Mouse (Mus musculus) bone marrow, adult 2 months (tissue): ENCODE data around the gene Ipcef1.

Experiments used
- CTCF ChIP-seq: fragments of 200-500 bp; IDR thresholded peaks from 2 replicates; pipeline ENCODE4 v1.5.1; 2011; ENCODE audit warnings: low read length, control low read depth; ENCODE audit not compliant: control insufficient read depth, insufficient read depth
- POLR2A ChIP-seq: fragments of 200-500 bp; IDR thresholded peaks from 2 replicates; pipeline ENCODE4 v1.6.1; 2011; ENCODE audit warnings: low read depth, mild to moderate bottlenecking, control low read depth, low read length, borderline replicate concordance; ENCODE audit not compliant: control insufficient read depth

DNA sequence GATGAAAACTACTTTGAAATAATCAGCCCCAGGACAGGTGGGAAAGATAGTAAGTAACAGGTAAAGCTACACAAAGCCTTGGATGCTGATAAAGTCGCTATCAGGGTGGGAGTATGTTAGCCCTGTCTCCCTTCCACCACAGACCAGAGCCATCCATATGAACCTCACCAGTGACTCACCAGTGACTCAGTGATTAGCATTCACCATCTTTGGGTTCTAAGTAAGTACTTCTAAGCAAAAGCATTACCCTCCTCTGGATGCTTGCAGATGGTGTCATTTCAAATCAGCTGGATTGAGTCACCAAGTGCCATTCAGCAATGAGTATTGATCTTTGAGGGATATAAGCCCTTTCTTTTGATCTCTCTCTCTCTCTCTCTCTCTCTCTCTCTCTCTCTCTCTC, 99.2 kb downstream of the Ipcef1 start:
- TF ChIP-seq CTCF, result no peak
- TF ChIP-seq POLR2A, result no peak
